Mouse (Mus musculus): ENCODE data around the gene Krtap17-1.

DNA sequence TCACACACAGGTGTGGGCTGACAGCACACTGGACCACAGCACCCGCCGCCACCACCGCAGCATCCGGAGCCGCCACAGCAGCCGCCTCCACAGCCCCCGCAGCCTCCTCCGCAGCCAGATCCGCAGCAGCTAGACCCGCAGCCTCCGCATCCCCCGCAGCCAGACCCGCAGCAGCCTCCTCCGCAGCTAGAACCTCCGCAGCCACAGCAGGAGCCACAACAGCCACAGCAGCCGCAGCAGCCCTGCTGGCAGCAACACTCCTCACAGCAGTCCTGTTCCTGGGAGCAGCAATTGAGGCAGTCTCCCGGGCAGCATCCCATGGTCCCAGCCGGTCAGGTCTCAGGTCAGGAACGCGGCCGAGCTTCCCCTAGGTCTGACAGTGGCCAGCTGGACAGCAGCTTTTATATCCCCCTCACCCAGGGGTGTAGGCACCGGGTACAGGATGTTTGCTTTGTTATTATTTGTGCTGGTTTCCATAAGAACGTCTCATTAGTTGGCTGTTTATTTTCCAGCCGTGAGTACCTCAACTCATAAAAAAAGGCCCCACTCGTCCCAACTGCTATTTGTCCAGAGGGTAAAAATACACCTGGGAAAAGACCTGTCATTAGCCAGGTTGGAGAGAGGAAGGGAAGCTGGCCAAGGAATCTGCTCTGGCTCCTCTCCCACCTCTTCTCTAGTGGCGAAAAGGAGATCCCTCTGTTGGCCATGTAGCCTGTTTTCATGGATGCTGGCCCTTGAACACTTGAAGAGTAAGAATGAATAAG lies at the start of gene Krtap17-1:
- TF ChIP-seq POLR2AphosphoS2 (IDR thresholded peaks at IDR 0.05; ENCODE audit: low read length) (no peak), GATA1 (IDR thresholded peaks at IDR 0.05; ENCODE audit: low read depth, low read length) (no peak), NRF1 (IDR thresholded peaks at IDR 0.05; ENCODE audit: insufficient read depth, low read depth, low read length, poor library complexity, severe bottlenecking) (no peak), TAL1 (IDR thresholded peaks at IDR 0.05; ENCODE audit: low read length) (no peak), CTCF (IDR thresholded peaks at IDR 0.05 in 2 of 3, conservative IDR thresholded peaks at IDR 0.05 in 1 of 3; ENCODE audit: control insufficient read depth in 1 of 3, insufficient read depth in 1 of 3, low read depth in 2 of 3, low read length in 3 of 3, poor library complexity in 1 of 3, severe bottlenecking in 1 of 3) (no peak), POLR2A (IDR thresholded peaks at IDR 0.05; ENCODE audit: control insufficient read depth in 1 of 2, insufficient read depth in 1 of 2, low read depth in 1 of 2, low read length in 2 of 2, poor library complexity in 1 of 2) (no peak), KAT2A (conservative IDR thresholded peaks at IDR 0.05; ENCODE audit: low read depth, low read length) (no peak), UBTF (IDR thresholded peaks at IDR 0.05; ENCODE audit: borderline replicate concordance, insufficient read depth, low read depth, low read length) (no peak), SMC3 (IDR thresholded peaks at IDR 0.05; ENCODE audit: low read depth, low read length) (no peak), MAX (IDR thresholded peaks at IDR 0.05; ENCODE audit: low read length) (no peak), RAD21 (IDR thresholded peaks at IDR 0.05; ENCODE audit: low read depth, low read length) (no peak), ZC3H11A (IDR thresholded peaks at IDR 0.05; ENCODE audit: low read depth, low read length) (no peak), USF2 (IDR thresholded peaks at IDR 0.05; ENCODE audit: borderline replicate concordance in 1 of 2, insufficient read depth in 1 of 2, low read depth in 1 of 2, low read length in 2 of 2) (no peak)
